25 mouse cellular contexts compared by ENCODE assay signal in genomic region chr14:28091367-28091766, GRCm38 (mm10).
"Had no signal": no experiment of that assay in that cellular context is flagged by ENCODE, and none has a peak within 500 bp of the region (broad histone marks: within the 10 kb centered on the region; RNA-seq: fewer than 3 reads in every experiment).

No protein-coding gene starts in this region.

- ATAC-seq: intestine, embryonic 15.5 days; liver, postnatal 0 days; lung, postnatal 0 days had no signal

- H3K4me2 ChIP-seq: intestine, embryonic 15.5 days; kidney, embryonic 15.5 days; limb, embryonic 12.5 days; limb, embryonic 15.5 days; liver, embryonic 11.5 days; lung, embryonic 14.5 days; neural tube, embryonic 13.5 days; stomach, embryonic 15.5 days had no signal

- H3K36me3 ChIP-seq: intestine, embryonic 15.5 days; kidney, embryonic 15.5 days; limb, embryonic 12.5 days; limb, embryonic 15.5 days; neural tube, embryonic 13.5 days; stomach, embryonic 15.5 days had no signal

- DNase-seq: kidney, adult 11 months; kidney, adult 8-10 months; kidney, postnatal 10 days; kidney, postnatal 36 days; left cerebral cortex, postnatal 4 days; liver, postnatal 0 days; lung, embryonic 14.5 days; midbrain, embryonic 14.5 days; right cerebral cortex, adult 18-20 months; right cerebral cortex, postnatal 14 days; right cerebral cortex, postnatal 4 days; thymus, adult 2 months; thymus, postnatal 14 days; thymus, postnatal 4 days had no signal

- H3K9me3 ChIP-seq: intestine, embryonic 15.5 days; kidney, embryonic 15.5 days; limb, embryonic 12.5 days; limb, embryonic 15.5 days; neural tube, embryonic 13.5 days; stomach, embryonic 15.5 days had no signal

- H3K27ac ChIP-seq: intestine, embryonic 15.5 days; kidney, embryonic 15.5 days; limb, embryonic 12.5 days; limb, embryonic 15.5 days; liver, embryonic 14.5 days; macrophage; neural tube, embryonic 13.5 days; stomach, embryonic 15.5 days had no signal

- H3K4me3 ChIP-seq: intestine, embryonic 15.5 days; kidney, embryonic 15.5 days; limb, embryonic 12.5 days; limb, embryonic 15.5 days; myocyte; neural tube, embryonic 13.5 days; stomach, embryonic 15.5 days had no signal

- H3K27me3 ChIP-seq: intestine, embryonic 15.5 days; kidney, embryonic 15.5 days; limb, embryonic 12.5 days; limb, embryonic 15.5 days; neural tube, embryonic 13.5 days; stomach, embryonic 15.5 days had no signal

- H3K4me1 ChIP-seq: intestine, embryonic 15.5 days; kidney, embryonic 15.5 days; limb, embryonic 15.5 days; neural tube, embryonic 13.5 days; stomach, embryonic 15.5 days had no signal

- H3K9ac ChIP-seq: intestine, embryonic 15.5 days; kidney, embryonic 15.5 days; limb, embryonic 12.5 days; limb, embryonic 15.5 days; liver, embryonic 14.5 days; liver, postnatal 0 days; lung, embryonic 14.5 days; neural tube, embryonic 13.5 days; stomach, embryonic 15.5 days had no signal
